27 mouse cellular contexts compared by ENCODE assay signal in genomic region chr3:40206326-40206725, GRCm38 (mm10).
DNase-seq lines count a peak whose midpoint lies in the region; ATAC-seq and TF ChIP-seq lines count a peak whose summit lies in the region.
"Had no signal": no experiment of that assay in that cellular context is flagged by ENCODE, and none has a peak within 500 bp of the region (broad histone marks: within the 10 kb centered on the region; RNA-seq: fewer than 3 reads in every experiment).

No protein-coding gene starts in this region.

- 32% methylated on average over 4 of the region's 4 CpGs for WGBS in limb, embryonic 14.5 days
- WGBS in limb, embryonic 10.5 days: 70% methylated on average over 4 of the region's 4 CpGs
- WGBS in embryonic facial prominence, embryonic 12.5 days: 25% methylated on average over 4 of the region's 4 CpGs
- WGBS in heart, embryonic 11.5 days (ENCODE audit: insufficient replicate concordance): 78% methylated on average over 4 of the region's 4 CpGs

- peak; percentile 23 for DNase-seq in limb, embryonic 14.5 days (ENCODE audit: low spot score)
- DNase-seq in limb, embryonic 10.5 days (ENCODE audit: low spot score): no peak
- DNase-seq in embryo, embryonic 10.5 days (ENCODE audit: low spot score): peak; percentile 42
- peak; percentile 28 for DNase-seq in hindlimb bud, embryonic 11.5 days (ENCODE audit: extremely low spot score, low read depth, low spot score)
- DNase-seq in ovary, postnatal 10 days (ENCODE audit: low spot score): no peak
- no peak for DNase-seq in gastrocnemius, adult 8-10 months (ENCODE audit: low spot score in 2 of 2)
- DNase-seq: adrenal gland, adult 8-10 months; adrenal gland, postnatal 25 days; cerebellum, adult 18-20 months; cerebellum, adult 9-11 months; cerebellum, postnatal 25 days; gastrocnemius, postnatal 10 days; gastrocnemius, postnatal 36 days; heart, adult 2 months; kidney, adult 11 months; kidney, adult 8-10 months had no signal

- ATAC-seq in limb, embryonic 14.5 days (ENCODE audit: low FRiP score, low read depth): no peak
- ATAC-seq in embryonic facial prominence, embryonic 12.5 days (ENCODE audit: insufficient number of reproducible peaks, insufficient read depth, low FRiP score, low TSS enrichment): no peak
- ATAC-seq in heart, embryonic 11.5 days (replicated peaks; ENCODE audit: insufficient number of reproducible peaks, low FRiP score, low TSS enrichment): no peak
- ATAC-seq: CD4-positive, CD25-positive, alpha-beta regulatory T cell, adult 4 months; forebrain, embryonic 13.5 days; forebrain, embryonic 16.5 days; hindbrain, postnatal 0 days; intestine, embryonic 15.5 days had no signal

- H3K9me3 ChIP-seq in limb, embryonic 14.5 days (ENCODE audit: control insufficient read depth, low read length): no peaks in the 10 kb centered on the region
- H3K9me3 ChIP-seq in limb, embryonic 10.5 days (replicated peaks): no peaks in the 10 kb centered on the region
- no peaks in the 10 kb centered on the region for H3K9me3 ChIP-seq in embryonic facial prominence, embryonic 12.5 days
- H3K9me3 ChIP-seq in heart, embryonic 11.5 days (replicated peaks; ENCODE audit: control insufficient read depth, low read length): no peaks in the 10 kb centered on the region
- H3K9me3 ChIP-seq: embryonic facial prominence, embryonic 13.5 days; forebrain, embryonic 10.5 days; forebrain, embryonic 13.5 days; heart, embryonic 10.5 days; intestine, embryonic 15.5 days had no signal

- no peaks in the 10 kb centered on the region for H3K36me3 ChIP-seq in limb, embryonic 14.5 days (ENCODE audit: control insufficient read depth, insufficient read depth, low read length)
- no peaks in the 10 kb centered on the region for H3K36me3 ChIP-seq in limb, embryonic 10.5 days
- no peaks in the 10 kb centered on the region for H3K36me3 ChIP-seq in embryonic facial prominence, embryonic 12.5 days
- H3K36me3 ChIP-seq in heart, embryonic 11.5 days (ENCODE audit: control insufficient read depth, insufficient read depth, low read length): no peaks in the 10 kb centered on the region
- H3K36me3 ChIP-seq: embryonic facial prominence, embryonic 13.5 days; forebrain, embryonic 10.5 days; heart, embryonic 10.5 days; intestine, embryonic 15.5 days had no signal

- H3K4me2 ChIP-seq in limb, embryonic 14.5 days (replicated peaks; ENCODE audit: low read depth, low read length, severe bottlenecking): no peak overlapping the region
- no peak overlapping the region for H3K4me2 ChIP-seq in embryonic facial prominence, embryonic 12.5 days (replicated peaks)
- H3K4me2 ChIP-seq in heart, embryonic 11.5 days: no peak overlapping the region
- H3K4me2 ChIP-seq: embryonic facial prominence, embryonic 13.5 days; forebrain, embryonic 13.5 days; hindbrain, embryonic 14.5 days; intestine, embryonic 15.5 days had no signal

- no peak for TF ChIP-seq POLR2A in limb, embryonic 14.5 days (IDR thresholded peaks at IDR 0.05; ENCODE audit: borderline replicate concordance, extremely low read depth, insufficient read depth, insufficient read length)

- H3K4me3 ChIP-seq in limb, embryonic 14.5 days (replicated peaks; ENCODE audit: low read length): no peak overlapping the region
- no peak overlapping the region for H3K4me3 ChIP-seq in limb, embryonic 10.5 days
- H3K4me3 ChIP-seq in embryonic facial prominence, embryonic 12.5 days: no peak overlapping the region
- H3K4me3 ChIP-seq in heart, embryonic 11.5 days (ENCODE audit: low read depth, low read length): no peak overlapping the region
- H3K4me3 ChIP-seq: embryonic facial prominence, embryonic 13.5 days; forebrain, embryonic 10.5 days; forebrain, embryonic 13.5 days; heart, adult 2 months; heart, embryonic 10.5 days; intestine, embryonic 15.5 days had no signal

- H3K4me1 ChIP-seq in limb, embryonic 14.5 days (ENCODE audit: control insufficient read depth, insufficient read depth, low read length): no peaks in the 10 kb centered on the region
- H3K4me1 ChIP-seq in limb, embryonic 10.5 days: 0 out of 2 replicates have a peak, but pooled peaks cover 6% of the 10 kb centered on the region
- 0 out of 2 replicates have a peak, but pooled peaks cover 5% of the 10 kb centered on the region for H3K4me1 ChIP-seq in embryonic facial prominence, embryonic 12.5 days
- H3K4me1 ChIP-seq in heart, embryonic 11.5 days (ENCODE audit: control insufficient read depth, insufficient read depth, low read length): no peaks in the 10 kb centered on the region
- H3K4me1 ChIP-seq: embryonic facial prominence, embryonic 13.5 days; forebrain, embryonic 10.5 days; forebrain, embryonic 13.5 days; heart, embryonic 10.5 days; intestine, embryonic 15.5 days had no signal

- no peaks in the 10 kb centered on the region for H3K27me3 ChIP-seq in limb, embryonic 14.5 days (ENCODE audit: control insufficient read depth, insufficient read depth, low read length)
- H3K27me3 ChIP-seq in limb, embryonic 10.5 days (ENCODE audit: low read depth, poor library complexity, severe bottlenecking): no peaks in the 10 kb centered on the region
- H3K27me3 ChIP-seq in embryonic facial prominence, embryonic 12.5 days: no peaks in the 10 kb centered on the region
- H3K27me3 ChIP-seq in heart, embryonic 11.5 days (ENCODE audit: control insufficient read depth, insufficient read depth, low read length): no peaks in the 10 kb centered on the region
- H3K27me3 ChIP-seq: embryonic facial prominence, embryonic 13.5 days; forebrain, embryonic 13.5 days; intestine, embryonic 15.5 days had no signal

- no peak overlapping the region for H3K27ac ChIP-seq in limb, embryonic 14.5 days (replicated peaks; ENCODE audit: low read depth, low read length)
- H3K27ac ChIP-seq in limb, embryonic 10.5 days: no peak overlapping the region
- peak overlapping the region; percentile 46; the same call in 1 of the 2 replicates for H3K27ac ChIP-seq in embryonic facial prominence, embryonic 12.5 days
- H3K27ac ChIP-seq in heart, embryonic 11.5 days (ENCODE audit: low read depth, low read length): no peak overlapping the region
- H3K27ac ChIP-seq: embryonic facial prominence, embryonic 13.5 days; forebrain, embryonic 10.5 days; forebrain, embryonic 13.5 days; heart, adult 2 months; heart, embryonic 10.5 days; hindbrain, embryonic 14.5 days; hindbrain, postnatal 0 days; intestine, embryonic 15.5 days had no signal

- no peak overlapping the region for H3K9ac ChIP-seq in limb, embryonic 14.5 days (ENCODE audit: low read depth, low read length, severe bottlenecking)
- H3K9ac ChIP-seq in embryonic facial prominence, embryonic 12.5 days: no peak overlapping the region
- H3K9ac ChIP-seq in heart, embryonic 11.5 days (ENCODE audit: low read depth, low read length): no peak overlapping the region
- H3K9ac ChIP-seq: embryonic facial prominence, embryonic 13.5 days; forebrain, embryonic 13.5 days; hindbrain, embryonic 14.5 days; intestine, embryonic 15.5 days had no signal

Comparison
In these comparisons a context has a peak if more than half of its experiments do, and no peak if none do; other contexts are left out.
1. DNase-seq: peak in limb, embryonic 14.5 days (single experiment), embryo, embryonic 10.5 days (single experiment) and hindlimb bud, embryonic 11.5 days (single experiment); none in limb, embryonic 10.5 days (single experiment), ovary, postnatal 10 days (single experiment) and gastrocnemius, adult 8-10 months (0 of 2).